Mouse (Mus musculus): ENCODE data around the gene Ociad1.
"Not testable (repeated sequence)": the region's sequence is repeated elsewhere in the genome, so short reads cannot be mapped to it uniquely, and the experiment has no call there.

Gene Ociad1

DNA sequence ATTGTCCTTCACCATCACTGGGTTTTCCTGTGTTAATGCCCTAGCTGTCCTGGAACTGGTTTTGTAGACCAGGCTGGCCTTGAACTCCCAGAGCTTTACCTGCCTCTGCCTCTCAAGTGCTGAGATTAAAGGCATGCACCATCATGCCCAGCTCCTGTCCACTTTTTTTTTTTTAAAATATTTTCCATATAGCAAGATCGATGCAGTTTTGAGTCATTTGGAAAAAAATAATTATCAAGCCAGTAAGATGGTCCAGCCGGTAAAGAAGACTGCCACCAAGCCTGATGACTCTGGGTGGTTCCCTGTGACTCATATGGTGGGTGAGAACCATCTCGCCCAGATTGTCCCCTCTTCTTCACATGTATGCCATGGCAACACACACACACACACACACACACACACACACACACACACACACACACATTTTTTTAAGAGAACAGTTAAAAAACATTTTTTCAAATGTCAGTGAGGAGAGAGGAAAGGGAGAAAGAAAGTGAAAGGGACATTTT lies 7.1 kb upstream of the Ociad1 start:
- DNase-seq (ENCODE audit: low spot score), result no peak

DNA sequence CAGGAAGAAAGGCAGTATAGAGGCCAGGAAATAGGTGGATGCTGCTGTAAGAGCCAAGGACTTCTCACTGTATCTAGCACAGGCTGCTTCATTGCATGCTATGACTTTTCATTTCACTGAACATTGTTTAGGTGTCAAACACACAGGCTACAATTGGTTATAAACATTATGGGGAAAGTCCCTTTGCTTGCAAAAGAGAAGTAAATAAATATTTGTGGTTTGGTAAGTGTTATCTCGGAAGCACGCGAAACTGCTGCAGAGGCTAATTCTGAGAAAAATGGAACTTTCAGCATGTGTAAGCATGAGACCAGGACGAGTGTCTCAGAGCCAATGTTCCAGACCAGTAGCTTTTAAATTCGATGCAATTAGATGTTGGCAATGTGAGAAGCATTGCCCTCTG lies 6.0 kb upstream of the Ociad1 start:
- DNase-seq (ENCODE audit: low spot score), result no peak

DNA sequence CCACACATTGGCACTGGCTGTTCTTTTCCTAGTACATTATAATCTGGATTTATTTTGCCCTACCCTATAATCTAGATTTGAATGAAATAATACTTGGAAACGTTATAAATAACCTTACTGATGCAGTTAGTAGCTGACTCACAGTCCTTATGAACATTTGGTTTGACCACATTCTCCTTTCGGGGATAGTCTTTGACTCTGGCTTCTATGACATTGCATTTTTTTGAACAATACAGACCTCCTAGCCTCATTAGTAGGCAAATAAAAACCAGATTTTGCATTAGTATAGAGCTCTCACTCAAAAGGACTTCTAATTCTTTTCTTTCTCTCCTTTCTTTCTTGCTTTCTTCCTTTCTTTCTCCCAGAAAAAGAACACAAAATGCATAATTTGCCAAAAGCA lies 2.7 kb upstream of the Ociad1 start:
- no peak for DNase-seq (ENCODE audit: low spot score)

DNA sequence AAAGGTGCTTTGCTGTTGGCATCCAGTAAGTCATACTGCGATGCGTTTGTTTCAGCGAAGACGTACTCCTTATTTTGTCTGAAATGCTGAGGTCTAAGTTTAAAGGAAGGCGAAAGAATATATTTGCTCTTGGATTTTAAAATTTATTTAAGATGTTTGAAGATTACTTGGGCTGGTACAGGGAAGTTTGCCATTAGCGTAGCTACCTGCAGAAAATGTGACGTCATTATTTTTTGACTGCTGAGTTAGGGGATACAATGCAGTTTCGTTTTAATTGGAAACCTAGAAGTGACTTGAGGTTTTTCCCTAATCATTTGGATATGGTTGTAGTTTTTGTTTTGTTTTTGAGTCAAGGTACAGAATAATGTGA lies 859 bp downstream of the Ociad1 start:
- DNase-seq (ENCODE audit: low spot score), result no peak

DNA sequence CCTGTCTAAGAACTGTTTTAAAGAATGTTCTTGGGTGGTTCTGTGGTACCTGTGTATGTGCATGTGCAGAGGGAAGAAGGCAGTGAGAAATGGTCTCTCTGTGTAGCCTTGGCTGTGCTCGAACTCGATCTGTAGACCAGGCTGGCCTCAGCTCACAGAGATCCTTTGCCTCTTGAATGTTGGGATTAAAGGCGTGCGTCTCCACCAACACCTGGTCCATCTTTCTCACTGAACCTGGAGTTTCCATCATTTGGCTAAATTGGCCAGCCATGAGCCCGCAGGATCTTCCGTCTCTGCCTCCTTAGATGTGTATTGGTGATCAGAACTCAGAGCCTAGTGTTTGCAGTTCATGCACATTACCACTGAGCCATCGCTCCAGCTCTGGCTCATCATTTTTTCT lies 2.4 kb downstream of the Ociad1 start:
- no peak for DNase-seq (ENCODE audit: low spot score)

DNA sequence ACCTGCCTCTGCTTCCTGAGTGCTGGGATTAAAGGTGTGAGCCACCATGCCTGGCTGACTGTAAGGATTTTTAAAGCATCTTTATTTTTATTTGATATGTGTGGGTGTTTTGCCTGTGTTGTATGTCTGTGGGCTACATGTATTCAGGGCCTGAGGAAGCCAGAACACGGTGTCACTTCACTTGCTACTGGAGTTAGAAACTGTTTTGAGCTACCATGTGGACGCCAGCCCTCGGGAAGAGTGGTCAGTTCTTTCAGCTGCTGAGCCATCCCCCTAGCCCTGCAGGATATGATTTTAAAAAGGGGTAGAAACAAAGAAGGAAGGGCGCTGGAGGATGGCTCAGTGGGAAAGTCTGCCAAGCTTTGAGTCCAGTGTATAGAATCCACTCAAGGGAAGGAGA lies 3.3 kb downstream of the Ociad1 start:
- no peak for DNase-seq (ENCODE audit: low spot score)

DNA sequence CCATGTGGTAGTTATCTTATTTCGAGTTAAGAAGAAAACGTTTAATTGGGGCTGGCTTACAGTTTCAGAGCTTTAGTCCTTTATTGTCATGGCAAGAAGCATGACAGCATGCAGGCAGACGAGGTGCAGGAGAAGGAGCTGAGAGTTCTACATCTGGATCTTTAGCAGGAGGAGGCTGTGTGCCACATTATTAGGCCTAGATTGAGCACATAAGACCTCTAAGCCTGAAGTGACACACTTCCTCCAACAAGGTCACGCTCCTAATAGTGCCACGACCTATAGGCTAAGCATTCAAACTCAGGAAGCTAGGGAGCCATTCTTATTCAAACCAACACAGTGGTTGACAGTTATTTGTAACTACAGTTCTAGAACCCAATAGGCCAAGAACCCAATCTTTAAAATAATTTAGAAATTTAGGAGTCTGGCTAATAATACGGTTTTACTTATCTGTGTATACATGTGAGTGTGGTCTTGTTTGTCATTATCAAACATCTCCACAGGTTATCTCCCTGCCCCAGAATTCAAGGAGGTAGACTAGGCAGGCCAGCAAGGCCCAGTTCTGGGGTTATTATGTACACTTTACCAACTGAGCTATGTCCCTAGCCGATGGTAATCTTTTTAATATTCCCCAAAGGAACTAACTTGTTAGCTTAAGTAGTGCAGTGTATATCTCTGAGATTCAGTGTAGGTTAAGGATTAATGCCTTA lies 9.2 kb downstream of the Ociad1 start:
- DNase-seq (ENCODE audit: low spot score), result no peak

DNA sequence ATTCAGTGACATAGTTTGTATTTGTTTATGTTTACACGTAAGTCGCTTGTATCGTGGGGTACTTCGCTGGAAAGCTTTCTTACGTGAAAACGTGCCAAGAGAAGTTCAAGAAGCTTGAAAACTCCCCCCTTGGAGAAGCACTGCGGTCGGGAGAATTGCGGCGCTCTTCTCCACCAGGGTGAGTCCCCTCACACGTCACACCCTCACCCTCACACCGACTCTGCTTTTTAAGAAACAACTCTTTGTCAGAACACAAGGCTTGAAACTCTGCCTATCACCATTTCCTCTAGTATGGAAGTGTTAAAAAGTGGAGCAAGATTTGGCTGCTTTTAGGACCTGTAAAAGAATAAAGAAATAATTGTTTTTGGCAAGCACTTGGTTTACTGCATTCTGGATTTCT lies 11.9 kb downstream of the Ociad1 start:
- DNase-seq (ENCODE audit: low spot score), result no peak

DNA sequence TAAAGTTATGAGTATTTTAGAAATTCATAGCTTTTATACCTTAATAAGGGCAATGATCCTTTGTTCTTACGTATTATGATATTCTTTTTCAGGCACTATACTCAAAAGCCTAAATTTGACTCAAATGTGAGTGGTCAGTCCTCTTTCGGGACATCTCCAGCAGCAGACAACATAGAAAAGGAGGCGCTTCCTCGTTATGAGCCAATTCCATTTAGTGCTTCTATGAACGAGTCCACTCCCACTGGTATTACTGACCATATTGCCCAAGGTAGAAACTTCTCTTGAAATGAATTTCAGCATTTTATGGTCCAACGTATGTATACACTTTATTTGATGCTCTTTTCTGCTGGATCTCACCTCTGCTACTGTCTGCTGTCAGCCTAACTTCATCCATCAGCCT lies 13.9 kb downstream of the Ociad1 start:
- no peak for DNase-seq (ENCODE audit: low spot score)

DNA sequence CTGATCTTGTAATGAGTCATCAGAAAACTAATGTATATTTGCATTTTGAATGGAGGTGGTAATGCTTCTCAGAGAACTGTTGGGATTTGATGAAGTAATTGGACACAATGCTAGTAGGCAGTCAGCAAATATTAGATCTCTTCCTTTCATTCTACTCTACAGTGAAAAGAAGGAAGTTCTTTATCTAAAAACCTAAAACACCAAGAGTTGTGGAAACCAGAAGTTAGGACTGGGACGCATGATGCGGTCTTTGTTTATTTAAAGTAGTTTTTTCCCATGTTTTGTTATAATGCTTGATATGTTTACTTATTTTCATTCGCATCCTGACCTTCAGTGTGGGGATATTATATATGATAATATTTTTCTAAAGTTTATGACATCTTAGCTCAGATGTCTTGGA lies 14.7 kb downstream of the Ociad1 start:
- DNase-seq (ENCODE audit: low spot score), result no peak

DNA sequence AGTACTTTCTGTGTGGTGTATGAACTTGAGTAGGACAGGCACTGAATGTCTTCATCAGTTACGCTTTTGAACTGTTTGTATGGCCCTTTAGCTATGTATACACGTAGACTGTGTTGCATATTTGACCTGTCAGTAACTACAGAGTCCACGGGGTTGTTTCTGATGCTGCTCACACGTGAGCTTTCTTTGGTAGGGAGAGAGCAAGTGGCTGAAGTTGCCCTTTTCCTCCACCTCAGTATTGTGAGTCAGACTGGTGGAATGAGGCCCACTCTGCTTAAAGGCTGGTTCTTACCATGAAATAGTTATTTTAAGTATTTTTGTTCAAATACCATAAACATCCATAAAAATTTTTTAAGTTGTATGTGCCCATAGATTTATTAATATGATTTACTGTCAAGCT lies 16.9 kb downstream of the Ociad1 start:
- DNase-seq (ENCODE audit: low spot score), result no peak

DNA sequence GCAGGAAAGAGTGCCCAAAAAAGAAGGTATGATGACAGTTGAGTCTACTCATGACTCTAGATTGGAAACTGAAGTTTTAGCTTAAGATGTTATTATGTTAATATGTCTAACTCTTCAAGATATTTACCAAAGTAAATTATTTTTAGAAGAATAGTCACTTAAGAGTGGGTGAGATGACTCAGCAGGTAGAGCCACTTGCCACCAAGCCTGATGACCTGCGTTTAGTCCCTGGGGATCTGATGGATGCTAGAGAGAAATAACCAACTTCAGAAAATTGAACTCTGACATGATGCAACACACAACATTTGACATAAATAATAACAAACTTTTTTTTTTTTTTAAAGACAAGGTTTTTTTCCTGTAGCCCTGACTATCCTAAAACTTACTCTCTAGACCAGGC lies 17.8 kb downstream of the Ociad1 start:
- no peak for DNase-seq (ENCODE audit: low spot score)

DNA sequence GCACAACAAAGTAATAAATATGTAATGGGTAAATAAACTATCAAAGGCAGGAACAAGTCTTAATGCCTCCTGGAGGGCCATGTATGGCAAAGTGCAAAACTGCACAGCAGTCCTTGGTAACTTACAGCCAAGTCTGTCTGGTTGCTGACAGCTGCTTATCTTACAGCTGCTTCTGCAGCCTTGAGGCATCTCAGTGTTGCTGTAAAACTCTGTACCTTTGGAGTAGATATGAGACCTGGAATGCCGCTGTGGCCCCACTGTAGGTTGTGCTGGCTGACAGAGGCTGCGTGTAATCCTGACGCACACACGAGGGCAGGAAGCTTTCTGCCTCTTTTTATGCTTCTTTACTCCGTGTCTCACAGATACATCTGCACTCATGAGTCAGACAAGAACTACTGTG lies 18.9 kb downstream of the Ociad1 start:
- DNase-seq (ENCODE audit: low spot score), result no peak

DNA sequence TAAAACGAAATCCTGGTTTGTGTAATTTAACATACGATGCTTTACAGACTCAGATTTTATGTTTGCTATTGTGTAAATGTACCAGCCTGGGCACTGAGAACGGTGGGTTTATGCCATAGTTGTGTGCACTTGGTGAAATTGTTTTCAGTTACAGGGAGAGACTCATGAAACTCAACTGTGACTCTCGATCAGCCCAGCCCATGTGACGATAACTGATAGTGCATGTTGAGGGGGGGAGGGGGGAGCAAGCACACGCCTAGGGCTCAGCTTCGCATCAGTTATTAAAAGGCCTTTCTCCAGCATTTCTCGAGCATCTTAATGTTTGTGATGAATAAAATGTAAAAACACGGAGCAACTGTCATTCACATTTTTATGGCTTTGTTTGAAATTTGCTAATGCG lies 21.0 kb downstream of the Ociad1 start:
- no peak for DNase-seq (ENCODE audit: low spot score)

DNA sequence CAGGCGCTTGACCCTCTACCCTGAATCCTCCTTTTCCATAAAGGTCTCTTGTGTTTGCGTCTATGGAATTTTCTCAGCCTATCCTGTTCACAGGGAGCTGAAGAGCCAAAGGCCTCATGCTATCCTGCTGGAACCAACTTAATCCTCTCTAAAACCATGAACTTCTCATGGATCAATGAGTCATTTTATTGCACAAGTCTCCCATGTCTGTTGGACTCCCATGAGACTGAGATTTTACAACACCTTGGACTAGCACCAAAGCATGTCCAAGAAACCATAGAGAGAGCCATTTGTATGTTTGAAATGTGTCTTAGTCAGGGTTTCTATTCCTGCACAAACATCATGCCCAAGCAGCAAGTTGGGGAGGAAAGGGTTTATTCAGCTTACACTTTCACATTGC lies 22.1 kb downstream of the Ociad1 start:
- no peak for DNase-seq (ENCODE audit: low spot score)

DNA sequence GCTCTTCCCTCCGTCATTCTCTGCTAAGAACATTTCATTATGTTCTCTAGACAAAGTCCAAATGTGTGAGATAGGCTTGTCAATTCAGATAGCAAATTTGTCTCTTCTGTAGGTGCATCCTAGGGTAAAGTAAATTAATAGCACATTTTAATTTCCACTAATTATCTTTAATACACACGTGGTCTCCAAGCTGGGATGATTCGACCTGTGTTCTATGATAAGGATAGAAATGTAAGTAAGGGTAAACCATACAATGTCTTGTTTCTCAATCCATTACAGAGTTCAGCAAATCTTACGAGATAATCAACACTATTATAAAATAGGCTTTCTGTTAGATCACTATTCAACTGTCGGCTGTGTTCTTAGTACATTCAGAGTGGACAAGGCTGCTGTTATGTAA lies 26.7 kb downstream of the Ociad1 start:
- no peak for DNase-seq (ENCODE audit: low spot score)

DNA sequence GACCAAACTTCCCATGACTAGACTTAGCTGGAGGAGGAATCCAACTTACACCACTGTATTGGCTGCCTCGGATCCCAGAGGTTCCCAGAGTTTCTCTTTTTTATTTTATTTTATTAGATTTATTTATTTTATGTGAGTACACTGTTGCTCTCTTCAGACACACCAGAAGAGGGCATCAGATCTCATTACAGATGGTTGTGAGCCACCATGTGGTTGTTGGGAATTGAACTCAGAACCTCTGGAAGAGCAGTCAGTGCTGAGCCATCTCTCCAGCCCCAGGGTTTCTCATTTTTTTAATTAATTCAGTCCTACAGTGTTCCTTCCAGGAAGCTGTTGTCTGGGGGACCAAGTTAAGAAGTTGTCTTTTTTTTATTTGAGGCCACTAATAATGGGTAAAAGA lies 30.1 kb downstream of the Ociad1 start:
- DNase-seq (ENCODE audit: low spot score), result not testable (repeated sequence)

DNA sequence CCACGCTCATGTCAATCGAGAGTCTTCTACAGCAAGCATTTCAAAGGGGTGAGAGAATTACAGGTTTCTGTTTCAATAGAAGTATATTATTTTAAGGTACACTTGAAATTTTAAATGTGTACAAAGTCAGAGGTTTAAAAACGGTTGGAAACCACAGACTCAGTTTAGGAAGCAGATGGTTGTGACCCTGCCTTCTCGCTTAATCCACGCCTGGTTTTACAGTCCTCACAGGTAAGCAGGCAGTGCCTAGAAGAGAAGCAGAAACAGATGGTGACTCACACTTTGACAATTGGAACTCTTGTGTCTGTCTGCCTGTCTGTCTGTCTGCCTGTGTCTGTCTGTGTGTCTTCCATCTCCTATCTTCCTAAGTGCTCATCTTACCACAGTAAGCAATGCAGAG lies 31.0 kb downstream of the Ociad1 start:
- DNase-seq (ENCODE audit: low spot score), result no peak

DNA sequence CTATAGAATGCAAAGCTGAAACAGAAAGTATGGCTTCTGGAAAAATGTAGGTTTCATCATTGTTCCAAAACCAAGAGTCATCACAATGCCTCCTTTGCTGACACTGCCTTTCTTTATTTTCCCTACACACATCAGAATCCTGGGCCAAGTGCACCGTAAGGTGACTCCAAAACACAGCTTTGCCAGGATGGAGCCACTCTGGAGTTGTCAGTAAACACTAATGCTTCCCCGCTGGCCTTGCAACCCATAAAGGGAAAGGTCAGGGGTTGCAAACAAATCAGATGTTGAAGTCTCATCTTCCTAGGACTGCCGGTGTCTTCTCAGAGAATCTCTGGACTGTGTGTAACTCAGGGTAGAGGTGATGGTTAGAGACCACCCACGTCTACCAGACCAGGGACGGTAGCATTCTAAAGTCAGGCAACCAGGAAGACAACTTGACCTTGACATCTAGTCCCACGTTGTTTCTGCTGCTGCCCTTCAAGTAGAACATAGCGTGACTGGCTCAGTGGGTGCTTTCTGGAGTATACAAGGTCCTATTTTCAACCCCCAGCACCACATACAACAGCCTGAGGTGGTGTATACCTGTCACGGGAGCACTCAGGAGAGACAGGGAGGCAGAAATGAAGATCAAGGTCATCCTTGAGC lies 32.1 kb downstream of the Ociad1 start:
- no peak for DNase-seq (ENCODE audit: low spot score)

DNA sequence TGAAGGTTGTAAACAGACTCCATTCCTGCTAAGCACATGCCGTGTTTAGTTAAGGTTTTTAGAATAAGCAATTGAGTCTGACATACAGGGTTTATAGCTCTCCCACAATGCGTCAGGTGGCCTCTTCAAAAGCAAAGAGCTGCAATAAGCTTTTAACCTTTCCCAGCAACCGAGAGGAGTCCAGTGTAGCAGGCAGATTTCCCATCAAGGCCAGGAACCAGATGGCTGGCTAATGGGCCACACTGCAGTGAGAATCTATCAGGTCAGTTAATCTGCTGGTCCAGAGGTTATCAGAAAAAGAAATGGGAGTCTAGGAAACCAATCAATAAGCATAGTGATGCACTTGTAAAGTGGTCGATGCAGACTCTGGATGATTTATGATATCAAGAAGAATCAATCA lies 38.4 kb downstream of the Ociad1 start:
- peak; percentile 18 for DNase-seq (ENCODE audit: low spot score)

DNA sequence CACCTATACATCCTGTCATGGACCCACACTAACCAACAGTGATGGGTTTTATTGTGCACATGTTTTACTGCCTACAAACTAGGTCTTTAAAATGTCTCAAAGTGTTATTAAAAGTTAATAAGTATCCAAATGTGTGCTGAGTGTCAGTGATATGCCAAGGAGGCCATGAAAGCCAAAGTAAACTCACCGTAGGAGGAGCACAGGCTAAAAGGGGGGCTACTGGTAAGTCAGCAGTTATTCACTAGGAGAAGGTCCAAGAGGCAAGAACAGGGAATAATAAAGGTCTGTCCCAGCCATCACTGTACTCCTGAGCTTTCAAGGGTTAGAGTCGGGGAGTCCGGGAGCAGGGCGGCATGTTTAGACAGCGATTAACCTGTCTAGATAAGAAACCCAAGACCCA lies 43.9 kb downstream of the Ociad1 start:
- DNase-seq (ENCODE audit: low spot score), result no peak

DNA sequence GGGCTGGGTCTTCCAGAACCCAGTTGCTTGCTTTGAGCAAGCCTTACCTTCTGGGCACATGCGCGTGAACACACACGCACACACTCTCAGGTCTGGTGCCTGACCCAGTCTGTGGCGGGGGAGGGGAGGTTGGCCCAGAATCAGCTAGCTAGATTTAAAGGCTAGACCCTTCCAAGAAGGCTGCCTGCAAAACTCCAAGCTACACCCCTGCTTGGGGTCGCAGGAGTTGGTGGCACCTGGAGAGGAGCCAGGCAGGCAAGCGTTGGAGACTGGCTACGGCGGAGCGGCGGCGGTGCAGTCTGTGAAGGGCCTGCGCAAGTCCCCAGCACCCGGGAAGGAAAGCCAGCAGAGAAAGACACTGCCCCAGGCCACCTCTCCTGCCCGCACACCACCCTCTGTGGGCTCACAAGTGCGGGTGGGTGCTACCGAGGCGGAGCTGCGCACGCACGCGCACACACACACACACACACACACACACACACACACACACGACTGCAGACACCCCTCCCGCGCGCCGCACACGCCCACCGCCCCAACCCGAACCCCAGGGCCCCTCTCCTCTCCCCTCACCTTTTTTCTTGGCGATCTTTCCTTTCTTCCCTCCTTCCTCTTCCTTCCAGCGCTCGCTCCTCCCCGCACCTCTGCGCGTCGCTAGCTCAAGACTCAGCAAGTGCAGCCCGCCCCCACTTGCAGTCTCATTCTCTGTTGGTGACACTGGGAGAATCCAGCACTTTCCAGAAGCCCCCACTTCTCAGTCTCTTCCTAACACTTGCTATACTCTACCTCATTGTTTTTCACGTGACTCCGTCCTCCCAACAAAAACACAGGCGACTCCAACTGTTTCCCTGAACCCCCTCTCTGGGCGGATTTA lies 45.6 kb downstream of the Ociad1 start:
- no peak for DNase-seq (ENCODE audit: low spot score)

DNA sequence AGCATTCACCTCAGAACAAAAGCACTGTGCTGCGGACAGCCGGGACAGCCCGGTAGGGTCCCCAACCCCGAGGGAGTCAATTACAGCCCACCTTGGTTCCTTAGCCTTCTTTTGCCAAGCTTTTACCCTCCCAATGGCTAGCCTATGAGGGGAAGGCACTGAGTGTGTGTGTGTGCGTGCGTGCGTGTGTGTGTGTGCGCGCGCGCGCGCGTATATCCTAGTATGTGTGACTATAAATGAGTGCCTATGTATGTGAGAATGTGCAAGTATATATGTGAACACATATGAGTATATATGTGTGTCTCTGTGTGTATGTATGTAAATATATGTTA lies 46.2 kb downstream of the Ociad1 start:
- no peak for DNase-seq (ENCODE audit: low spot score)

Data from MN1 (cell line).